Mouse (Mus musculus) testis, adult 2 months (tissue): ENCODE measurements at regions not wholly inside any gene's neighbourhood (a gene's known extent, or its start where the extent isn't known, plus 50 kb on each side); places are given as distances from the start of the nearest gene placed in this dataset.

Experiments
- CTCF ChIP-seq: fragments of 200-500 bp; IDR thresholded peaks from 2 replicates; pipeline ENCODE4 v1.5.1; 2012; ENCODE audit warnings: low read depth, mild to moderate bottlenecking, inconsistent platforms, low read length, moderate library complexity; ENCODE audit not compliant: control insufficient read depth, insufficient read depth, insufficient replicate concordance
- POLR2A ChIP-seq: fragments of 200-500 bp; IDR thresholded peaks from 2 replicates; pipeline ENCODE4 v1.6.1; 2012; ENCODE audit warnings: low read depth, mild to moderate bottlenecking, inconsistent platforms, low read length, moderate library complexity; ENCODE audit not compliant: control insufficient read depth

DNA sequence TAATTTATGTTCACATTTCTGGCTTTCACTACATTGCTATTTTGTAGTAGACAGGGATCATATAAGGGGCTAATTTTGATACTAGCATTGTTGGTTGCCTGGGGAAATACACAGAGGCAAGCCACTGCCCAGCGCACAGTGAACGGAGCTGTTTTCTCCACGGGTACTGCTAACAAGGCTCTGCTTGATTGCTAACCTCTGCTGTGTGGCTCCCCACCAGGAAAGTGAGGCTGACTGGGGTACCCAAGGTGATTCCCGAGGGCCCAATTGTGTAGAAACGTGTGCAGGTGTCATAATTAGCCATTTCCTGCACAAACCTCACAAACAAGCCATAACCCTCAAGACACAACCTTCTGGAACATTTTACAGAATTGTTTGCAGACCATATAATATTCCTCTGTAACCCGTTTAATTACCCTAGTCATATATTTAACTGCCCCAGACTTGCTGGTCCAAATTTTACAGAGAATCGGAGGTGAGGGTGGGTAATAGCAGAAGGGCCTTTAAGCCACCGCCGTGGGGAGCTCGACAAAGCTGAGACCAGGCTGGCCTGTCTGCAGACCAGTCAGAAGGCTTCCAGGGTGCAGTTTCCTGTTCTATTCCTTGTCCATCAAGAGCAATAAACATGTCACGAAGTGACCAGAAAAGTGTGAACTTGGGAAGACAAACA, 170.9 kb downstream of the Fam169b start:
- TF ChIP-seq CTCF (no peak), POLR2A (no peak)
